ENCODE assay signal across 8 mouse cellular contexts in genomic region chr4:42946733-42947290, GRCm38 (mm10). TPM values are rescaled to one million over a fixed set of nuclear protein-coding genes. Genes with fewer than 3 reads are reported as not detected.
DNase-seq lines count a peak whose midpoint lies in the region; ATAC-seq lines count a peak whose summit lies in the region.

No protein-coding gene starts in this region.

- H3K36me3 ChIP-seq in hindbrain, embryonic 11.5 days (ENCODE audit: control insufficient read depth, insufficient read depth, low read length): no peaks in the 10 kb centered on the region

- peak; percentile 37 for DNase-seq in adrenal gland, postnatal 14 days
- DNase-seq in adrenal gland, postnatal 4 days (ENCODE audit: low spot score in 2 of 2): no peak
- peak; percentile 85 for DNase-seq in hindbrain, embryonic 11.5 days (ENCODE audit: low spot score)
- peak; percentile 89 to 99 for DNase-seq in left cerebral cortex, postnatal 25 days (ENCODE audit: low spot score in 2 of 2)
- DNase-seq in right cerebral cortex, postnatal 25 days: peak; percentile 92
- DNase-seq in gastrocnemius, postnatal 4 days (ENCODE audit: low spot score in 2 of 2): no peak
- no peak for DNase-seq in adrenal gland, postnatal 25 days
- DNase-seq in heart, postnatal 36 days: no peak

- H3K9me3 ChIP-seq in hindbrain, embryonic 11.5 days (ENCODE audit: control insufficient read depth, low read length): no peaks in the 10 kb centered on the region

- H3K27ac ChIP-seq in hindbrain, embryonic 11.5 days (ENCODE audit: low read depth, low read length): 0 out of 2 replicates have a peak overlapping the region, but pooled peaks have one; percentile 12

- 0 out of 2 replicates have a peak overlapping the region, but pooled peaks have one; percentile 1 for H3K4me2 ChIP-seq in hindbrain, embryonic 11.5 days (replicated peaks; ENCODE audit: low read depth, low read length)

- H3K4me1 ChIP-seq in hindbrain, embryonic 11.5 days (replicated peaks; ENCODE audit: control insufficient read depth, insufficient read depth, low read length): peaks cover 19% of the 10 kb centered on the region

- WGBS in hindbrain, embryonic 11.5 days: 37% methylated on average over 10 of the region's 10 CpGs

- H3K4me3 ChIP-seq in hindbrain, embryonic 11.5 days (ENCODE audit: low read depth, low read length): no peak overlapping the region

- intact Hi-C loops in left cerebral cortex, postnatal 25 days (cut with DNase I): loop anchor here (1.0 kb wide), 2 partner anchors 26 to 44 kb away; no protein-coding TSS in a partner anchor
- intact Hi-C loops in heart, postnatal 36 days (cut with DNase I): loop anchor here (1.0 kb wide), 1 partner anchor 70 kb away; no protein-coding TSS in a partner anchor

- 0 out of 2 replicates have a peak, but pooled peaks cover 2% of the 10 kb centered on the region for H3K27me3 ChIP-seq in hindbrain, embryonic 11.5 days (ENCODE audit: control insufficient read depth, insufficient read depth, low read length)

- H3K9ac ChIP-seq in hindbrain, embryonic 11.5 days (ENCODE audit: low read depth, low read length): no peak overlapping the region

- ATAC-seq in hindbrain, embryonic 11.5 days (ENCODE audit: low FRiP score): peak; percentile 4; the same call in 1 of the 2 replicates

RNA-seq across cellular contexts. Expression of gene Dnajb5, which starts 2.8 kb away (rescaled TPM):
- total RNA-seq in adrenal gland, postnatal 14 days (2021): 17.6 and 18.4 TPM in 2 replicates
- 10 to 100 TPM; 17.7 to 19.1 TPM for total RNA-seq in adrenal gland, postnatal 4 days (2021)
- polyA plus RNA-seq in hindbrain, embryonic 11.5 days (2014; fragmentation: Nextera tagmentation; extraction: Ambion mirVana): 23.6 and 24.4 TPM in 2 replicates
- total RNA-seq in left cerebral cortex, postnatal 25 days (2021): 100 to 1,000 TPM; 221 to 264 TPM
- 10 to 100 TPM; 60.1 to 79.0 TPM for total RNA-seq in gastrocnemius, postnatal 4 days (2021)
- total RNA-seq in adrenal gland, postnatal 25 days (2021): 12.5 TPM in 2 replicates
- total RNA-seq in heart, postnatal 36 days (2021): 10 to 100 TPM; 70.6 to 92.4 TPM

RNA-seq across cellular contexts. Expression of gene 1700022I11Rik, which starts 22.6 kb away (rescaled TPM):
- total RNA-seq in adrenal gland, postnatal 14 days (2021): not detected in 2 replicates
- total RNA-seq in adrenal gland, postnatal 4 days (2021): not detected
- 0.27 and 0.40 TPM in 2 replicates for polyA plus RNA-seq in hindbrain, embryonic 11.5 days (2014; fragmentation: Nextera tagmentation; extraction: Ambion mirVana)
- not detected for total RNA-seq in left cerebral cortex, postnatal 25 days (2021)
- not detected for total RNA-seq in gastrocnemius, postnatal 4 days (2021)
- not detected in 2 replicates for total RNA-seq in adrenal gland, postnatal 25 days (2021)
- total RNA-seq in heart, postnatal 36 days (2021): not detected

RNA-seq across cellular contexts. Expression of gene Phf24, which starts 30.4 kb away (rescaled TPM):
- total RNA-seq in adrenal gland, postnatal 14 days (2021): 0.56 and 3.8 TPM in 2 replicates
- 1 to 10 TPM; 3.4 to 5.4 TPM for total RNA-seq in adrenal gland, postnatal 4 days (2021)
- 3.0 and 4.4 TPM in 2 replicates for polyA plus RNA-seq in hindbrain, embryonic 11.5 days (2014; fragmentation: Nextera tagmentation; extraction: Ambion mirVana)
- 100 to 1,000 TPM; 337 to 354 TPM for total RNA-seq in left cerebral cortex, postnatal 25 days (2021)
- 1 to 10 TPM; 1.1 to 1.5 TPM for total RNA-seq in gastrocnemius, postnatal 4 days (2021)
- total RNA-seq in adrenal gland, postnatal 25 days (2021): 0.57 and 0.73 TPM in 2 replicates
- total RNA-seq in heart, postnatal 36 days (2021): 1 to 10 TPM; 5.6 to 8.0 TPM

RNA-seq across cellular contexts. Expression of gene Vcp, which starts 53.5 kb away (rescaled TPM):
- 265 and 269 TPM in 2 replicates for total RNA-seq in adrenal gland, postnatal 14 days (2021)
- 100 to 1,000 TPM; 283 to 294 TPM for total RNA-seq in adrenal gland, postnatal 4 days (2021)
- polyA plus RNA-seq in hindbrain, embryonic 11.5 days (2014; fragmentation: Nextera tagmentation; extraction: Ambion mirVana): 613 and 675 TPM in 2 replicates
- 100 to 1,000 TPM; 187 to 191 TPM for total RNA-seq in left cerebral cortex, postnatal 25 days (2021)
- total RNA-seq in gastrocnemius, postnatal 4 days (2021): 100 to 1,000 TPM; 292 to 313 TPM
- 299 and 392 TPM in 2 replicates for total RNA-seq in adrenal gland, postnatal 25 days (2021)
- total RNA-seq in heart, postnatal 36 days (2021): 100 to 1,000 TPM; 264 to 265 TPM

Comparison
In these comparisons a context has a peak if more than half of its experiments do, and no peak if none do; other contexts are left out.
1. DNase-seq: peak in adrenal gland, postnatal 14 days (single experiment), hindbrain, embryonic 11.5 days (single experiment), left cerebral cortex, postnatal 25 days (2 of 2) and right cerebral cortex, postnatal 25 days (single experiment); none in adrenal gland, postnatal 4 days (0 of 2), gastrocnemius, postnatal 4 days (0 of 2), adrenal gland, postnatal 25 days (single experiment) and heart, postnatal 36 days (0 of 2).
2. RNA of gene Phf24, which starts 30.4 kb away (total RNA-seq): 337 to 354 TPM in left cerebral cortex, postnatal 25 days; 5.6 to 8.0 TPM in heart, postnatal 36 days, 3.4 to 5.4 TPM in adrenal gland, postnatal 4 days, 1.1 to 1.5 TPM in gastrocnemius, postnatal 4 days, 0.57 to 0.73 TPM in adrenal gland, postnatal 25 days and 0.56 to 3.8 TPM in adrenal gland, postnatal 14 days; every median in the first group is over 10 times any median in the second.